Mouse (Mus musculus): ENCODE data around the gene Cbx5. TPM values are rescaled to one million over a fixed set of nuclear protein-coding genes. Genes with fewer than 3 reads are reported as not detected.
"Not testable (repeated sequence)": the region's sequence is repeated elsewhere in the genome, so short reads cannot be mapped to it uniquely, and the experiment has no call there.

Gene Cbx5
- polyA plus RNA-seq, 1 experiment: 34.2 TPM

GRCm38 (mm10) chr15:103252660-103253059 lies 13.0 kb upstream of the Cbx5 start:
- 31% methylated on average over 3 of the region's 3 CpGs for WGBS
- Histone ChIP-seq H3K4me3 (ENCODE audit: control insufficient read depth, insufficient read depth, low read length) (no peak overlapping the region), H3K4me1 (replicated peaks; ENCODE audit: control insufficient read depth, insufficient read depth, low read length) (peaks cover 11% of the 10 kb centered on the region), H3K27ac (ENCODE audit: control insufficient read depth, insufficient read depth, low read length) (no peak overlapping the region), H3K27me3 (ENCODE audit: control insufficient read depth, insufficient read depth, low read length) (no peaks in the 10 kb centered on the region), H3K36me3 (ENCODE audit: control insufficient read depth, insufficient read depth, low read length) (peaks cover 15% of the 10 kb centered on the region)
- TF ChIP-seq CTCF (IDR thresholded peaks at IDR 0.05; ENCODE audit: borderline replicate concordance, control insufficient read depth, extremely low read depth, insufficient read depth, low read length, poor library complexity): no peak
- TF ChIP-seq POLR2A (IDR thresholded peaks at IDR 0.05; ENCODE audit: control insufficient read depth, extremely low read depth, insufficient read depth, low read length, poor library complexity): no peak
- no peak for DNase-seq

- Histone ChIP-seq H3K36me3 (ENCODE audit: control insufficient read depth, insufficient read depth, low read length) (peaks cover 25% of the 10 kb centered on the region), H3K4me1 (replicated peaks; ENCODE audit: control insufficient read depth, insufficient read depth, low read length) (peaks cover 11% of the 10 kb centered on the region), H3K27me3 (ENCODE audit: control insufficient read depth, insufficient read depth, low read length) (no peaks in the 10 kb centered on the region), H3K27ac (ENCODE audit: control insufficient read depth, insufficient read depth, low read length) (no peak overlapping the region), H3K4me3 (ENCODE audit: control insufficient read depth, insufficient read depth, low read length) (no peak overlapping the region)
- TF ChIP-seq POLR2A (IDR thresholded peaks at IDR 0.05; ENCODE audit: control insufficient read depth, extremely low read depth, insufficient read depth, low read length, poor library complexity) (no peak), CTCF (IDR thresholded peaks at IDR 0.05; ENCODE audit: borderline replicate concordance, control insufficient read depth, extremely low read depth, insufficient read depth, low read length, poor library complexity) (no peak)
- 48% methylated on average over 1 of the region's 1 CpGs for WGBS
- no peak for DNase-seq
Observed at GRCm38 (mm10) chr15:103251595-103251994, 12.0 kb upstream of the Cbx5 start.

DNA sequence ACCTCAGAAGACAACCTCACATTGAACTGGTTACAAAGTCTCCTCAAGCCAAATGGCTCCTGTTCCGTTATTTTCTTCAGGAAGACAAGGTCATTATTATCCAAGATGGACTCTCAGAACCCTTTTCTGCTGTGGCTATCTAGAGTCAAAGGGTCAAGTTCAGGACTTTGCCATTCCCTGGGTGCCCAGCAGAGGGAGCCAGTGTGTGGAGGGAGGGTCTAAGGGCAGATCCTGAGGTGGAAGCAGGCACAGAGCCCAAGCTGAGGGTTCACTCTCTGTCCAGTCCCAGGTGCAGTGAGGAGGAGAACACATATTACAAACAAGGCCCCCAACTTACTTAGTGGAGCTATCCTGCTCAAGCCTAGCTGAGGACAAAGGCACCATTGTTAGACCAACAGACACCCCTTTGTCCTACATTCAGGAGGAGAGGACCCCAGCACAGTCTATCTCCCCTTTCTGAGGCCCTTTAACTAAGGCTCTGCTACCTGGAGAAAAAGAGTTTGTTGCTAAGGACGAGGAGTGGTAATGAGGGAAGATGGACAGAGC lies 10.7 kb upstream of the Cbx5 start:
- no peaks in the 10 kb centered on the region for H3K27me3 ChIP-seq (ENCODE audit: control insufficient read depth, insufficient read depth, low read length)
- peaks cover 8% of the 10 kb centered on the region for H3K4me1 ChIP-seq (replicated peaks; ENCODE audit: control insufficient read depth, insufficient read depth, low read length)
- H3K36me3 ChIP-seq (ENCODE audit: control insufficient read depth, insufficient read depth, low read length): peaks cover 39% of the 10 kb centered on the region
- 61% methylated on average over 2 of the region's 2 CpGs for WGBS
- TF ChIP-seq POLR2A (IDR thresholded peaks at IDR 0.05; ENCODE audit: control insufficient read depth, extremely low read depth, insufficient read depth, low read length, poor library complexity): no peak
- TF ChIP-seq CTCF (IDR thresholded peaks at IDR 0.05; ENCODE audit: borderline replicate concordance, control insufficient read depth, extremely low read depth, insufficient read depth, low read length, poor library complexity): peak; percentile 85; the same call in 1 of the 2 replicates
- no peak overlapping the region for H3K27ac ChIP-seq (ENCODE audit: control insufficient read depth, insufficient read depth, low read length)
- peak; percentile 82 for DNase-seq
- no peak overlapping the region for H3K4me3 ChIP-seq (ENCODE audit: control insufficient read depth, insufficient read depth, low read length)

DNA sequence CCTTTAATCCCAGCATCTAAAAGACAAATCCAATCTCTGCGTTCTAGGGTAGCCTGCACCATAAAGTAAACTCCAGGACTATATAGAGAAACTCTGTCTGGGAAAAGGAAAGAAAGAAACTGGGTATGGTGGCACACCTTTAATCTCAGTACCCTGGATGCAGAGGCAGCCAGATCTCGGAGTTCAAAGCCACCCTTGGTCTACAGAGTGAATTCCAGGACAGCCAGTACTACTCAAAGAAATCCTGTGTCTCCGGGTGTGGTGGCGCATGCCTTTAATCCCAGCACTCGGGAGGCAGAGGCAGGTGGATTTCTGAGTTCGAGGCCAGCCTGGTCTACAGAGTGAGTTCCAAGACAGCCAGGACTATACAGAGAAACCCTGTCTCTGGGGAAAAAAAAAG lies 9.9 kb upstream of the Cbx5 start:
- H3K4me1 ChIP-seq (replicated peaks; ENCODE audit: control insufficient read depth, insufficient read depth, low read length); H3K4me3 ChIP-seq (ENCODE audit: control insufficient read depth, insufficient read depth, low read length); H3K27ac ChIP-seq (ENCODE audit: control insufficient read depth, insufficient read depth, low read length); DNase-seq; H3K27me3 ChIP-seq (ENCODE audit: control insufficient read depth, insufficient read depth, low read length): not testable (repeated sequence)
- WGBS: 95% methylated on average over 6 of the region's 6 CpGs
- peaks cover 44% of the 10 kb centered on the region for H3K36me3 ChIP-seq (ENCODE audit: control insufficient read depth, insufficient read depth, low read length)

GRCm38 (mm10) chr15:103248401-103249313 lies 9.0 kb upstream of the Cbx5 start:
- Histone ChIP-seq H3K4me1 (replicated peaks; ENCODE audit: control insufficient read depth, insufficient read depth, low read length) (no peaks in the 10 kb centered on the region), H3K27me3 (ENCODE audit: control insufficient read depth, insufficient read depth, low read length) (no peaks in the 10 kb centered on the region), H3K4me3 (ENCODE audit: control insufficient read depth, insufficient read depth, low read length) (no peak overlapping the region), H3K36me3 (ENCODE audit: control insufficient read depth, insufficient read depth, low read length) (peaks cover 47% of the 10 kb centered on the region), H3K27ac (ENCODE audit: control insufficient read depth, insufficient read depth, low read length) (no peak overlapping the region)
- no peak for DNase-seq
- 90% methylated on average over 28 of the region's 28 CpGs for WGBS
- TF ChIP-seq CTCF (IDR thresholded peaks at IDR 0.05; ENCODE audit: borderline replicate concordance, control insufficient read depth, extremely low read depth, insufficient read depth, low read length, poor library complexity) (no peak), POLR2A (IDR thresholded peaks at IDR 0.05; ENCODE audit: control insufficient read depth, extremely low read depth, insufficient read depth, low read length, poor library complexity) (no peak)

GRCm38 (mm10) chr15:103247782-103248400 lies 8.3 kb upstream of the Cbx5 start:
- TF ChIP-seq POLR2A (IDR thresholded peaks at IDR 0.05; ENCODE audit: control insufficient read depth, extremely low read depth, insufficient read depth, low read length, poor library complexity) (no peak), CTCF (IDR thresholded peaks at IDR 0.05; ENCODE audit: borderline replicate concordance, control insufficient read depth, extremely low read depth, insufficient read depth, low read length, poor library complexity) (no peak)
- Histone ChIP-seq H3K4me1 (replicated peaks; ENCODE audit: control insufficient read depth, insufficient read depth, low read length) (peaks cover 2% of the 10 kb centered on the region; the same call in 1 of the 2 replicates), H3K27ac (ENCODE audit: control insufficient read depth, insufficient read depth, low read length) (no peak overlapping the region), H3K27me3 (ENCODE audit: control insufficient read depth, insufficient read depth, low read length) (no peaks in the 10 kb centered on the region), H3K36me3 (ENCODE audit: control insufficient read depth, insufficient read depth, low read length) (peaks cover 55% of the 10 kb centered on the region), H3K4me3 (ENCODE audit: control insufficient read depth, insufficient read depth, low read length) (no peak overlapping the region)
- no peak for DNase-seq
